Mouse (Mus musculus) lung, embryonic 15.5 days (tissue): Measurements from ENCODE around the gene Slc9b2. TPM values are rescaled to one million over a fixed set of nuclear protein-coding genes. Genes with fewer than 3 reads are reported as not detected.

Experiments used
- ATAC-seq: fragments of 200-750 bp; cut with Nextera tagmentation; 2 replicates; pipeline ENCODE4 v1.8.0; 2017; ENCODE audit warnings: moderate number of reproducible peaks, borderline replicate concordance; ENCODE audit not compliant: low FRiP score, low TSS enrichment; ENCODE audit errors: extremely low read depth
- H3K27ac ChIP-seq: fragments of 300-500 bp; sonication (generic); 2 replicates; pipeline ENCODE4 v1.5.1; 2015; ENCODE audit warnings: moderate library complexity, mild to moderate bottlenecking, inconsistent platforms
- H3K27me3 ChIP-seq: fragments of 300-500 bp; sonication (generic); 2 replicates; pipeline ENCODE4 v1.6.1; 2015; ENCODE audit warnings: inconsistent platforms
- H3K36me3 ChIP-seq: fragments of 300-500 bp; sonication (generic); 2 replicates; pipeline ENCODE4 v1.6.1; 2015; ENCODE audit warnings: inconsistent platforms
- H3K4me1 ChIP-seq: fragments of 300-500 bp; sonication (generic); 2 replicates; pipeline ENCODE4 v1.6.1; 2015; ENCODE audit warnings: inconsistent platforms
- H3K4me2 ChIP-seq: fragments of 300-500 bp; sonication (generic); 2 replicates; pipeline ENCODE4 v1.6.1; 2015; ENCODE audit warnings: inconsistent platforms, mild to moderate bottlenecking, moderate library complexity
- H3K4me3 ChIP-seq: fragments of 300-500 bp; sonication (generic); 2 replicates; pipeline ENCODE4 v1.5.1; 2015; ENCODE audit warnings: mild to moderate bottlenecking, inconsistent platforms
- H3K9ac ChIP-seq: fragments of 300-500 bp; sonication (generic); 2 replicates; pipeline ENCODE4 v1.6.1; 2015; ENCODE audit warnings: inconsistent platforms
- H3K9me3 ChIP-seq: fragments of 300-500 bp; sonication (generic); 2 replicates; pipeline ENCODE4 v1.6.1; 2016; ENCODE audit warnings: inconsistent platforms
- WGBS: fragments of 180-500 bp; shearing (Covaris S2); methylation state at CpG from one replicate; pipeline ENCODE4 v1.1.7; 2015; 5-methylcytosine and 5-hydroxymethylcytosine counted together
- polyA plus RNA-seq: library from polyadenylated mRNA; unstranded; fragments of >200 nt; fragmentation: Nextera tagmentation; extraction: Ambion mirVana; gene quantifications from 2 replicates; pipeline ENCODE4 v1.2.1, GENCODE M21; 2015

Slc9b2 gene
- polyA plus RNA-seq, 1 experiment from 2014 or later: 1.2 TPM

- H3K4me2 ChIP-seq: peak overlapping the region; percentile 28; the same call in 1 of the 2 replicates
- H3K36me3 ChIP-seq: no peaks in the 10 kb centered on the region
- ATAC-seq: no peak
- H3K9ac ChIP-seq: no peak overlapping the region
- H3K27ac ChIP-seq: peak overlapping the region; percentile 49; the same call in 1 of the 2 replicates
- H3K4me3 ChIP-seq: peak overlapping the region; percentile 7; the same call in 1 of the 2 replicates
- 0 out of 2 replicates have a peak, but pooled peaks cover 3% of the 10 kb centered on the region for H3K4me1 ChIP-seq
- no peaks in the 10 kb centered on the region for H3K9me3 ChIP-seq
- 42% methylated on average over 3 of the region's 3 CpGs for WGBS
- H3K27me3 ChIP-seq: no peaks in the 10 kb centered on the region
These were observed 21.7 kb upstream of the Slc9b2 start for GRCm38 (mm10) chr3:135285807-135286206.

DNA sequence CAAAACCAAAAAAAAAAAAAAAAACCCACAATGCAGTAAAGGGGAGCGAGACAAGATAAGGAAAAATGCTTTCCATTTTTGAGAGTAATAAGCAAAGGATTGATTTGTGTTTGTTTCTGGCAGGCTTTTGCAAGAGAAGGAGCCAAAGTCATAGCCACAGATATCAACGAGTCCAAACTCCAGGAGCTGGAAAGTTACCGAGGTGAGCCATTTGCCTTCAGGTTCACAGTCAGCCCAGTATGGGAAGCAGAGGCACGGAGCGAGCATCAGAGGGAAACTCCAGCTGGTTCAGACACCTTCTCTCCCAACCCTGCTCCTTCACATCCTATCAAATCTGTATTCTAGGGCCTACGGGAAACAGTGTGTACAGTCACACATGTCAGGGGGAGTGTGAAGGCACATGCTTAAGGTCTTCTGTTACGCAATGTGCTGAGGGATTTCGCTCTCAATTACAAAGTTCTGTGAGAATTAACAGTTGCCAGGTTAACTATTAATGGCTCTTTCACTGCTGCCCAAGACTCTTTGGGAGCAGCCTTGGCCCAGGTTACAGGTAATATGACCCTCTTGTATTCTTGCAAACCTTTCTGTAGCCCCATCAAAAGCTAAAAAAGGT, 19.3 kb upstream of the Slc9b2 start:
- H3K4me2 ChIP-seq: no peak overlapping the region
- H3K27me3 ChIP-seq: no peaks in the 10 kb centered on the region
- H3K36me3 ChIP-seq: no peaks in the 10 kb centered on the region
- H3K9ac ChIP-seq: no peak overlapping the region
- no peak overlapping the region for H3K4me3 ChIP-seq
- no peaks in the 10 kb centered on the region for H3K9me3 ChIP-seq
- no peak overlapping the region for H3K27ac ChIP-seq
- 62% methylated on average over 8 of the region's 8 CpGs for WGBS
- 0 out of 2 replicates have a peak, but pooled peaks cover 3% of the 10 kb centered on the region for H3K4me1 ChIP-seq
- no peak for ATAC-seq

DNA sequence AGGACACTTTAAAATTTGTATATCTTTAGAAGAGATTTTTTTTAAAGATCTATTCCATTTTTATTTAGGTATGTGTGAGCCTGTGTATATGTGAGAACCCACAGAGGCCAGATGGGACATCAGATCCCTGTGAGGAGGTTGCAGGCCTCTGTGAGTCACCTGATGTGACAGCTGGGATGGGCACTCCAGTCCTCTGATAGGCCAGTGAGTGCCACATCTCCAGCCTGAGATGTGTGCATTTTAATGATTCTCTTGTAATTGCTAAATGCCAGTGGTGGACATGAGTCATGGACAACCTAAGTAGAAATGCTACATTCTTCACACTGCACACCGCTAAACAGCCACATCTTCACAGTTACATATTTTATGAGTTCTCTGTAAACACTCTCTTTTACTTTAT, 18.4 kb upstream of the Slc9b2 start:
- Histone ChIP-seq H3K9ac (no peak overlapping the region), H3K4me1 (0 out of 2 replicates have a peak, but pooled peaks cover 3% of the 10 kb centered on the region), H3K27me3 (no peaks in the 10 kb centered on the region), H3K4me3 (no peak overlapping the region), H3K36me3 (no peaks in the 10 kb centered on the region), H3K27ac (no peak overlapping the region), H3K4me2 (no peak overlapping the region), H3K9me3 (no peaks in the 10 kb centered on the region)
- no peak for ATAC-seq
- WGBS: 87% methylated on average over 1 of the region's 1 CpGs

- Histone ChIP-seq H3K4me1 (no peaks in the 10 kb centered on the region), H3K4me2 (no peak overlapping the region), H3K27me3 (no peaks in the 10 kb centered on the region), H3K27ac (no peak overlapping the region), H3K9ac (no peak overlapping the region), H3K36me3 (no peaks in the 10 kb centered on the region), H3K9me3 (no peaks in the 10 kb centered on the region), H3K4me3 (no peak overlapping the region)
- peak; percentile 20; the same call in 1 of the 2 replicates for ATAC-seq
- WGBS: 97% methylated on average over 6 of the region's 7 CpGs
These were observed 17.1 kb upstream of the Slc9b2 start for GRCm38 (mm10) chr3:135290249-135290894.

DNA sequence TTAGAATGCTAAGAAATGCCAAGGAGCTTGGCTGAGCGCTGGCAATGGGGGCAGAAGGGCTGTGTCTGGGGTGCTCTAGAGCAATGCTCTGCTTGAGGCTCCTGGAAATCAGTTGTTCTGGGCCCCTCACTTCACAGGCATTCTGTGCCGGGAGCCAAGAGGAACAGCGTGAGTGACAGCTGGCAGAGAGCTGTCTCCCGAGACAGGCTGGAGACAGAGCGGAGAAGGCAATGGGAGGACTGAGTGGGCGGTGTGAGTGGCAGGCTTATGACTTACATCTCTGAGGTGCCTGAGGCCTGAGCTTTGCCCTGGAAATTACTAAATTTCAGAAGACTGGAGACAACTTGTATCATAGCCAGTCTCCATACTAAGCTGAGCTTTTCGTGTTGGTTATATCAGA, 13.8 kb upstream of the Slc9b2 start:
- H3K27me3 ChIP-seq: no peaks in the 10 kb centered on the region
- no peak overlapping the region for H3K4me3 ChIP-seq
- no peak overlapping the region for H3K4me2 ChIP-seq
- H3K4me1 ChIP-seq: no peaks in the 10 kb centered on the region
- H3K36me3 ChIP-seq: no peaks in the 10 kb centered on the region
- no peak for ATAC-seq
- H3K9me3 ChIP-seq: no peaks in the 10 kb centered on the region
- no peak overlapping the region for H3K27ac ChIP-seq
- H3K9ac ChIP-seq: no peak overlapping the region
- WGBS: 44% methylated on average over 7 of the region's 7 CpGs

GRCm38 (mm10) chr3:135295559-135295958, 11.9 kb upstream of the Slc9b2 start:
- Histone ChIP-seq H3K4me1 (no peaks in the 10 kb centered on the region), H3K9ac (no peak overlapping the region), H3K4me3 (no peak overlapping the region), H3K36me3 (no peaks in the 10 kb centered on the region), H3K4me2 (no peak overlapping the region), H3K9me3 (no peaks in the 10 kb centered on the region), H3K27ac (no peak overlapping the region), H3K27me3 (no peaks in the 10 kb centered on the region)
- no peak for ATAC-seq
- WGBS: 88% methylated on average over 1 of the region's 1 CpGs

GRCm38 (mm10) chr3:135298560-135298959, 8.9 kb upstream of the Slc9b2 start:
- Histone ChIP-seq H3K36me3 (no peaks in the 10 kb centered on the region), H3K4me1 (no peaks in the 10 kb centered on the region), H3K9me3 (no peaks in the 10 kb centered on the region), H3K9ac (no peak overlapping the region), H3K4me2 (no peak overlapping the region), H3K27ac (no peak overlapping the region), H3K27me3 (no peaks in the 10 kb centered on the region), H3K4me3 (no peak overlapping the region)
- ATAC-seq: no peak
- 76% methylated on average over 3 of the region's 3 CpGs for WGBS

- no peaks in the 10 kb centered on the region for H3K9me3 ChIP-seq
- ATAC-seq: no peak
- H3K9ac ChIP-seq: no peak overlapping the region
- H3K27ac ChIP-seq: no peak overlapping the region
- 55% methylated on average over 6 of the region's 6 CpGs for WGBS
- H3K4me1 ChIP-seq: no peaks in the 10 kb centered on the region
- H3K36me3 ChIP-seq: no peaks in the 10 kb centered on the region
- H3K4me3 ChIP-seq: no peak overlapping the region
- no peaks in the 10 kb centered on the region for H3K27me3 ChIP-seq
- no peak overlapping the region for H3K4me2 ChIP-seq
These were observed 7.4 kb upstream of the Slc9b2 start for GRCm38 (mm10) chr3:135300081-135300480.

DNA sequence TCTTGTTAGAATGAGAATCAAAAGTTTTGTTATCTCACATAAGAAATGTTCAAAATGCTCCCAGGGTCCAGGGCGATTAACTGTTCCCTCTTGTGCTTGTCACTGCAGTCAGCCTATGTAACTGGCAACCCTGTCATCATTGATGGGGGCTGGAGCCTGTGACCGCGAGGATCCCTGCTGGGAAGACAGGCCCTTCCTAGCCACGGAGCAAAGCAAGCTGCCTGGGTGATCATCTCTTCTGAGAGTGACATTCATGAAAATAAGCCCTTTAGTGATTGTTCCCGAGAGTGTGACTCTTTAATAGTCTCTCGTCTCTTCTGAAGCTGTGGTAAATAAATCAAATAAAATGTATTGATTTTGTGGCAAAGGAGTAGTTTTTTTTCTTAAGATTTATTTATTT, 3.4 kb upstream of the Slc9b2 start:
- H3K36me3 ChIP-seq: no peaks in the 10 kb centered on the region
- H3K27ac ChIP-seq: no peak overlapping the region
- H3K4me1 ChIP-seq: 0 out of 2 replicates have a peak, but pooled peaks cover 5% of the 10 kb centered on the region
- no peak overlapping the region for H3K4me3 ChIP-seq
- H3K9me3 ChIP-seq: no peaks in the 10 kb centered on the region
- H3K27me3 ChIP-seq: no peaks in the 10 kb centered on the region; the same call in 1 of the 2 replicates
- WGBS: 39% methylated on average over 6 of the region's 6 CpGs
- no peak for ATAC-seq
- H3K4me2 ChIP-seq: no peak overlapping the region
- no peak overlapping the region for H3K9ac ChIP-seq

DNA sequence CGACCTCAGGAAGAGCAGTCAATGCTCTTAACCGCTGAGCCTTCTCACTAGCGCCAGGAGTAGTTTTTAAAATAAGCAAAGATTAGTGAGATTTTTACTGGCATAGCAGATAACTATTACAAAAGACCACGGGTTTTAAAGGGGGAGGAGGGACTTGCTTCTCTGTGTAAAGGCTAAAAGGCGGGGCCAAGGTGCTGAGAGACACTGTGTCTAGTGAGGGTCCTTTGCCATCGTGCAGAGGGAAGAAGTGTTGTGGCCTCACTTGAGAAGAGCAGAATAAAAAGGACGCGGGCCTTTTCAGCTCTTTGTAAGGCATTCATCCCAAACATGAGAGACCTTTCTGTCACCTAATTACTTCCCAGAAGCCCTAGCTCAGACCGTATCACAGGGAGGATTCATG, 2.9 kb upstream of the Slc9b2 start:
- no peaks in the 10 kb centered on the region for H3K9me3 ChIP-seq
- no peak overlapping the region for H3K4me2 ChIP-seq
- no peaks in the 10 kb centered on the region for H3K36me3 ChIP-seq
- H3K4me3 ChIP-seq: no peak overlapping the region
- 0 out of 2 replicates have a peak, but pooled peaks cover 5% of the 10 kb centered on the region for H3K4me1 ChIP-seq
- H3K9ac ChIP-seq: no peak overlapping the region
- no peaks in the 10 kb centered on the region; the same call in 1 of the 2 replicates for H3K27me3 ChIP-seq
- no peak for ATAC-seq
- H3K27ac ChIP-seq: no peak overlapping the region
- 19% methylated on average over 9 of the region's 9 CpGs for WGBS

DNA sequence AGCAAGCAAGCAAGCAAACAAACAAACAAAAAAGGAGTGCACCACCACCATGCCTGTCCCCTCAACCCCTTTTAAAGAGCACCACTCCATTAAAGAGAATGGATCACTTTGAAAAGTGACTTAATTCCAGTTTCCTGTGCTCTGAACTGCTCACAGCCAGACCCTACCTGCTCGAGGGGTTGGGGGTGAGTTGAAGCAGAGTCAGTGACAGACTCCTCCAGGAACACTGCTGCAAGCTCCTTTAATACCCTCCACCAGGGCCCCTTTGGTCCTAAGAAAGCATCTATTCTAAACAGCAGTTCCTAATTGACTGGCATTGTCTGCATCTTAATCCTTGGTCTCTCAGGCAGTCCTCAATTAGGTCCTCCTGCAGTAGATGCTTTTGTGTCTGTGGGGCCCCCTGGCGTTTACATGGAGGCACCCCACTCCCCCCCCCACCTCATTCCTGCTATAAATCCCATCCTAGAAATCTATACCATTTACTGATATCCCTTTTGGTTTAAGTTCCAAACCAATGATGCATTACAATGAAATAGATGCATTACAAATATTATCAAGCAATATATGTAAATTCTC, 5.5 kb downstream of the Slc9b2 start:
- ATAC-seq: no peak

DNA sequence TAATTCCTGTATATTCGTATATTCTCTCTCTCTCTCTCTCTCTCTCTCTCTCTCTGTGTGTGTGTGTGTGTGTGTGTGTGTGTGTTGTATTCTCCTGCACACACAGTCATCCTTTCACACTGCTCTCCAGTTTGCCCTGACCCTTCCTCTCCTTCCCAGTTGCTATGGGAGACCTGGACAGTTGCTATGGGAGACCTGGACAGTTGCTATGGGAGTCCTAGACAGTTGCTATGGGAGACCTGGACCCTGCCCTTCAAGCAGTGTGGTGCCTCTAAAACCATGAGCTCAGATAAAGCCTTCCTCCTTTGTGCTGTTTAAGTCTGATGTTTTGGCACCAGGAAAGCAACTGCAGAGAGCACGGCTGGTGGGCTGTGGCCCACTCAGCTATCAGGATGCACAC, 6.2 kb downstream of the Slc9b2 start:
- no peaks in the 10 kb centered on the region for H3K4me1 ChIP-seq
- H3K9me3 ChIP-seq: no peaks in the 10 kb centered on the region
- no peaks in the 10 kb centered on the region for H3K27me3 ChIP-seq
- no peak overlapping the region for H3K9ac ChIP-seq
- H3K36me3 ChIP-seq: no peaks in the 10 kb centered on the region
- no peak overlapping the region for H3K27ac ChIP-seq
- ATAC-seq: no peak
- no peak overlapping the region for H3K4me3 ChIP-seq
- no peak overlapping the region for H3K4me2 ChIP-seq
- WGBS: 79% methylated on average over 2 of the region's 2 CpGs

More for the DNA sequence above, 5.5 kb downstream of the Slc9b2 start:
- Histone ChIP-seq H3K9me3 (no peaks in the 10 kb centered on the region), H3K4me2 (no peak overlapping the region), H3K27ac (no peak overlapping the region), H3K4me3 (no peak overlapping the region), H3K36me3 (no peaks in the 10 kb centered on the region), H3K9ac (no peak overlapping the region), H3K27me3 (no peaks in the 10 kb centered on the region), H3K4me1 (no peaks in the 10 kb centered on the region)
- 36% methylated on average over 2 of the region's 2 CpGs for WGBS
